Mouse (Mus musculus) left cerebral cortex, adult 9 months (tissue): ENCODE results near the gene Erich4.

Experiments used
- DNase-seq, 2 experiments: peaks; one replicate each; pipeline ENCODE4 v3.0.0; 2022; ENCODE audit warnings: low spot score in 2 of 2

Gene Erich4

GRCm38 (mm10) chr7:25615706-25616011, at the start of gene Erich4:
Erich4 (minus strand) TSS chr7:25615892.
- DNase-seq = no peak

DNA sequence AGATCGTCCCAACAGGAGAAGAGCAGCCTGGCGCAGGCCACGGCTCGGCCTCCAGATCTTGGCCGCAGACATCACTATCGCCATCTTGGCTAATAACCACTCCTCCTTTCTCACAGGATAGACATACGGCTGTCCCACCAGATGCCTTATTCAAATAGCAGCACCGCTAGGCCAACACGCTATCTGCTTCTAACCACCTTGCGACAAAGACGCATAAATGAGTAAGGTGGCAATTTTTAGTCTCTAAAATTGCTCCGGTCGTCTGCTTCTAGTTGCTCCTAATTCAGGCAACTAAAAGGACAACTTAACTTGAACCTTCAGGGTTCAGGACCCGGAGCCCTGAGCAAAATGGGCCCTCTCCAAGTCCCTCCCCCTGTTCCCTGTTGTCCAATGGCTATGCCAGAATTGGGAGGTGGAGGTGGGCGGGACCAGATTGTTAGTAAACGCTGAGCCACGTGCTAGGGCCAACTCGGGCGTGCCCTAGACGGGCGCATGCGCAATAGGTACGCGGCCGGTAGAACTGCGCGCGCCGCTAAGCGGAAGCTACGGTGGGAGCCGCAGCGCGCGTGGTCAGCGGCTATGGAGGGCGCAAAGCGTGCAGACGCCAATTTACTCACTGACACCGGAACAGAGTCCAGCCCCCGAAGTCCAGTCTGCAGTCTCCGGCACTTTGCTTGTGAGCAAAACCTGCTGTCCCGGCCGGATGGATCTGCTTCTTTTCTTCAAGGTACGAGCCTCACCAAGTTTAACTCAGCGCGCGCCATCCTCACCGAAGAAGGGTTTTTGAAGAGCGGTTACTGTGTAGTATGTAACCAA, 43.2 kb upstream of the Erich4 start, which contains the start of the genes Bckdha and Exosc5:
Gene Bckdha (minus strand): TSS at position 325 of the 816 bp plus-strand sequence.
Gene Exosc5 (plus strand): TSS at position 508 of the 816 bp plus-strand sequence.
- DNase-seq = peak; percentile 99 to 100

DNA sequence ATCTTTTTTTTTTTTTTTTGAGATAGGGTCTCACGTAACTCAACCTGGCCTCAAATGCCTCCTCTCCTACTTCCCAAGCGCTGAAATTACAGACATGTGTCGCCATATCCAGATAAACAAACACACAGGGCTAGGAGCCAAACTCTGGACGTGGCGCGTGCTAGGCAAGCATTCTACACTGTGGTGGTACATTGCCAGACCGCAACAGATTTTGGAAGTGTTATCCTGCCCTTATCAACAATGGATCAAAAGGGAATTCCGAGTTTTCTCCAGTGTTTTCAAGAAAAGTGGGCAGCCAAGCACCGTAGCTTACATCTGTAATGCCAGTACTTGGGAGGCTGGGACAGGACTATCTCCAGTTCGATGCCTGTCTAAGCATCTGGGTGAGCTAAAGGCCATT, 42.1 kb upstream of the Erich4 start:
- no peak for DNase-seq

GRCm38 (mm10) chr7:25655601-25656428, 40.1 kb upstream of the Erich4 start:
- no peak for DNase-seq

DNA sequence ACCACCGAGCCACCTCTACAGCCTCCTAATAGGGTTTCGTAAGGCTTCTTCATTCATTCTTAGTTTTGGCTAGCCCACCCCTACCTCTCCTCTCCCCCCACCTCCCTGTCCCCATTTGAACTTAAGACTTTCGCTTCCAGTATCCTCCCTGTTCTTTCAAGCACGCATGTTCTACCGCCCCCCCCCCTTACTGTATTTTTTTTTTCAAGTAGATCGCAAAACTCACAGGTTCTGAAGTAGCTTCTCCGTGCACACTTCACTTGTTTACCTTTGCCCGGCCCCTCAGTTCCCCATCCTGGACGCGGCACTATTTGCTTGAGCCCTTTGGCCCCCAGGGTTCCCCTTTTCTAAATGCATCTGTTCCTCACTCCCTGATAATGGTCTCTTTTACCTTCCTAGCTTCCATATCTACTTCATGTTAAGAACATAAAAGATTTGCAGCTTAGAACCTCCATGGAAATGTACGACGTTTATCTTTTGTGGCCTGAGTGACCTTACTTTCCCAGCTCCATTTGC, 36.6 kb upstream of the Erich4 start:
- no peak for DNase-seq

DNA sequence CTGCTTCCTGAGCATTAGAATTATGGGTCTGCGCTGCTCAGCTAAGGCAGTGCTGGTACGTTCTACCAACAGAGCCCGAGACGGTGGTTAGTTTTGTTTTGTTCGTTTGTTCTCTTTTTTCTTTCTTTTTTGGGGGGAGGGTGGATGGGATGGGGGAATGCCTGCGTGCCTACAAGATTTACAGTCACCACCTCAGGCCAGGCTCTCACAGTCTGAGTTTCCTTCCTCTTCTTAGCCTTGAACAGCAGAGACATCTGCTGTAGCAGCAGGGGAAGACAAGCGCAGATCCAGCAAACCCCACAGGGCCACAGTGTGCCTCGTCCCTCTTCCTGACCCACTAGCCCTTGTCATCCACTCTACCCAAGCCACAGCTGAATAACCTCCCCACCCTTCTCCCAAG, 35.6 kb upstream of the Erich4 start:
- no peak for DNase-seq

DNA sequence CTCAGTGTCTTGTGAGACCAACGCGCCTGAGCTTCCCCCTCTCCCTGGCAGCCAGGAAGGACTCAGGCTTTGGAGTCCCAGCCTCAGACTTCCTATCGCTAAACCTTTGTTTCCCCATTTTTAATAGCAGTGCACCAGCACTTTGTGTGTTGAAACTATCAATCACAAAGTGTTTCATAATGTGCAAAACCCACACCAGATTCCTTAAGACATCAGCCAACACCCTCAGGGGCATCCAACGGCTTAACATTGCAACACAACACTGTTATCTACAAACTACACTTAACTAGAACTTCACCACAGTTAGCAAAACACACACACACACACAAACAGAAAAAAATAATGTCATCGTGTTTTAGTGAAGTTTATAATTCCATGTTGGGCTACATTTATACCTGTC, 34.1 kb upstream of the Erich4 start:
- DNase-seq = no peak

DNA sequence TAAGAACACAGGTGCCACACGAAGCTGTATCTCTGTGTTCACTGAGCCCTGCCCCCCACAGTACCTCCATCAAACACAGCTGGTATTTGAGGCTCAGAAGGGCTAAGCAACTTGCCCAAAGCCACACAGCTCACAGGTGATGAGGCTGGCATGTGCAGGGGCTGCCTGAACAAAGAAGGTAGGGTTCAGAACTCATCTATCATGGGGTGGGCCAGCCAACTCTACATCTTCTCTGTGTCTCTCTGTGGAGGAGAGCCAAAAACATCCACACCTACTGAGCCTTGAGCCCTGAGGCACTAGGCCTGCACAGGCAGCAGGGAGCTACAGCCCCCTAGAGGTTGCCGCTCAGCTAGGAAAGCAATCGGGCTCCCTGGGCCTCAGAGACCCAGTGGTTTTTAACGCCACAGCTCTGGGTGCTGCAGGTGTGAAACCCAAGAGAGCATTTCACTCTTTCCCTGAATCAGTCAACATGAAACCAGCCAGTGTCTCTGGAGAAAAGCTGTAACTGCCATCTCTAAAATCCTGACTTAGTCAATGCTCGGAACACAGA, 32.0 kb upstream of the Erich4 start:
- DNase-seq = no peak

DNA sequence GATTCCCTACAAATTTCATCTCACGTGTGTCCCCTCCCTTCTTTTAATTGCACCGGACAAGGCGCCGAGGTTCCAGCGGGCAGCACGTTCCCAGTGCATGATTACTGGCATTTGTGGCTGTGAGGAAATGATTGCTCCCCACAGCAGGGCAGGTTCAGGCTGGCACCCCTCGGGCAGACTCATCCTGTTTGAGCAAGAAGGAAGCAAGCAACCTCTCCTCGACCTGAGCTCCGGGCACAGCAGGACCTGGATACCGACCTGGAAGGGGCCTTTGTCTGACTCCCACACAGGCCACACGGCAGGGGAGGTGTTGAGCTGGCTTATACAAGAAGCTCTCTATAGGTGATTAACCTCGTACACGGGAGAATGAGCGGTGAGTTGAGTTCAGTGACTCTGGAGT, 29.4 kb upstream of the Erich4 start:
- DNase-seq = no peak

GRCm38 (mm10) chr7:25644631-25645030, 28.9 kb upstream of the Erich4 start:
- no peak for DNase-seq

DNA sequence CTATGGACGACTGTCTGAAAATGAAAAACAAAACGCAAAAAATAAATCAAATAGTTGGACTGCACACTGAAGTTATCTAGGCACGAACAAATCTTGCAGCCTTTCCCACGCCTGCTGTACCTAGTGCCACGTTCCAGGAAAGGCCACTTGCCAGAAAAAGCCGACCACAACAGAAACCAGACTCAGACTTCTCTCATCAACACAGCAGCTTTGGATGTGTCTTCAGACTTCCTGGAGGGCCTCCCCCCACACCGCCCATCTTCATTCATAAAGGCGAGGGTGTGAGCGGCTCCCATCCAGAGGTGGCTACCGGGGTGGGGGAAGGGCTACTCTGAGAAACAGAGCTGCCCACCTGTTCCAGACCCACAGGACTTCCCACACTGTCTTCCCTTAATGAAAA, 28.4 kb upstream of the Erich4 start:
- DNase-seq = no peak

DNA sequence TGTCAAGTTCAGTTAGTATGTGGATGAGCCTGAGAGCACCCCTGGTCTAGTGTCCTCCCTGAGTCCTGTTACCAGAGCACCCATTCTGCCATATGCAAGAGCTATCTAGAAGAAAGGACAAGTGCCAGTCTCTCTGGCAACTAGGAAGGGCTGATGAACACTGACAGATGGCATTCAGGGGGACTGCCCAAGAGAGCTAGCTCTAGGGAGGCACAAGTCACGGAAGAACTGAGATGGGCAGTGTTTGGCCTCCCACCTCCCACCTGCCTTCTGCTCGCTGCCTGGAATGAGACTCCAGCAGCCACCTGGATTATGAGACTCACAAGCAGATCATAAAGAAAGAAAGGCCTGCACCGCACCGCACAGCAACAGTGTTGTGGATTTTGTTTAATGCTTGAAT, 24.1 kb upstream of the Erich4 start:
- peak in 1 of 2 experiments; percentile 69 for DNase-seq

- no peak for DNase-seq
These were observed 21.4 kb upstream of the Erich4 start for GRCm38 (mm10) chr7:25637099-25637498.

GRCm38 (mm10) chr7:25636373-25636772, 20.7 kb upstream of the Erich4 start:
- DNase-seq = no peak

- DNase-seq = no peak
These were observed 17.0 kb upstream of the Erich4 start for GRCm38 (mm10) chr7:25632679-25633078.

DNA sequence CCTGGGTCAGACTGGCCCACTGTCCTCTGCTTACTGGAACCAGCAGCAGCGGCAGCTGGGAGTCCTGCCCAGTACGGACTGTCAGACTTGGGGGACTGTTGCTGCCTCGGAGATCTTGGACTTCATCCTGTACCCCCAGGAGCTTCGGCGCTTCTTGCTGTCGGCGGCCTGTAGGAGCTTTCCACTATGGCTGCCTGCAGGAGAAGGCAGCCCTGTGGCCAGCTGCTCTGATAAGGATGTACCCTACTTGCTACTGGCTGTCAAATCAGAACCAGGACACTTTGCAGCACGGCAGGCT, 12.6 kb upstream of the Erich4 start:
- DNase-seq = no peak

- no peak for DNase-seq
These were observed 12.0 kb upstream of the Erich4 start for GRCm38 (mm10) chr7:25627431-25628322.

DNA sequence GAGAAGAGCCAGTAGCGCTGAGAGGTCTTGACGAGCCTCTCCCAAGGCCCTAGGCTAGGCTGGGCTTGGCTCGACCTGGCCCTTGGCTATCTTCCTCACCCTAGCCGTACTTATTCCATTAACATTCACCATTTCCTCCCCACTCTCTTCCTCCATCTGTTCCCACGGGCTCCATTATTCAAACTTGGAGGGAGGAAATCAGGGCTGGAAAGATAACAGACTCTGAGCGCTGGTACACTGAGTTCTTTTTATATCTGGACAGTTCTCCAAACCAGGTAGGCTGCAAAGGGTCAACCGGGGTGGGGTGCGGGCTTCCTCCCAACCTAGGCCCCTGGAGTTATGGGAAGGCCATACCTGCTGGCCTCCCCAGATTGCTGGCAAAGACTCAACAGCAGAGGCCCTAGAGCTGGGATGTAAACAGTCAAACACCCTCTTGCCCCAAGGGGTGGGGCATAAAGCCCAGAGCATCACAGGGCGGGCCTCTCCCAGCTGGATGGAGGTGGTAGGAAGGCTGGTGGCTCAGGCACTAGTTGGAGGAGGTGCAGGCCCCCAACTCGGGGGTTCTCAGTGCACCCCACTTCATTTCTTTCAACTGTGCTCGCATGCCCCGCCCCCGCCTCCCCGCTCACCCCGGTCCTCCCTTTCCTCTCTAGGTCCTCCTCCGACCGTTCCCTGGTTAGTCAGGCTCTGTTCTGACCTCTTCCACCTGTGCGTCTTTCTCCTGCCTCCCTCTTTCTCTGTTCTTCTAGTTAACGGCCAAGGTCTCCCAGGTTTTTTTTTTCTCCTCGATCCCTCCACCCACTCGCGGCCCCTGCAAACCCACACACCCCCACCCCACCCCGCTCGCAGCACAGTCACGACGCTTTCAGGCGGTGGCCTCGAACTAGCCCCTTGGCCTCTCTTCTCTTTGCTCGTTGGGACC, 11.1 kb upstream of the Erich4 start, which contains the start of gene B3gnt8:
Gene B3gnt8 (plus strand): TSS at position 146 of the 922 bp plus-strand sequence.
- DNase-seq = no peak

- no peak for DNase-seq
These were observed 10.0 kb upstream of the Erich4 start for GRCm38 (mm10) chr7:25625594-25626250.

DNA sequence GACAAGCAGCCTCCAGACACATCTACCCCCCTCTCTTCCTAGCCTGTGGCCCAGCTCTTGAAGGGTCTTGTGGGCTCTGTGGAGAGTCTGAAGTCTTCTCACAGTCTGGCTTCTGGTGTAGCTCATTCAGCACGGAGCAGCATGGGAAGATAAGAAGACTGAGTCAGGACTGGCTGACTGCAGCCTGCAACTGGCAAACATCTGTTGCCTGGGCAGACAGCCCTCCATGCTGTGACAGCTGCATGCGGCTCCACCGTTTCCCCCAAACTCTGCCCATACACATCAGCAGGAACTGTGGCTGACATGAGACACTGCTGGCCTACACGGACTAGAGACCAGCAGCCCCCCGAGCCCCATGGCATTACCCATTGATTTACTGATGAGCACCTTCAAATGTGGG, 9.2 kb upstream of the Erich4 start:
- DNase-seq = no peak
